Mouse (Mus musculus): Measurements from ENCODE around the gene Fbxw10. TPM values are rescaled to one million over a fixed set of nuclear protein-coding genes. Genes with fewer than 3 reads are reported as not detected.

Gene Fbxw10
- 1 to 10 TPM in 1 of 2 experiments, under 1 TPM in 1; 0.96 to 1.2 TPM for total RNA-seq (2021)
- long read RNA-seq, experiment 1, result 0 reads
- long read RNA-seq, experiment 2, partial matches to known transcripts, result 0 of 2 reads
- long read RNA-seq, experiment 2, other reads (novel, unspliced or antisense), result 0 of 2 reads

- no peak for TF ChIP-seq CTCF (IDR thresholded peaks at IDR 0.05)
- peak within 1 kb of the TSS; percentile 21 for H3K4me3 ChIP-seq
- DNase-seq (ENCODE audit: extremely low spot score in 1 of 2, low spot score in 2 of 2), result no peak
- H3K27ac ChIP-seq, result peak within 1 kb of the TSS; percentile 48
- intact Hi-C loops (cut with DNase I), result no loop called here
These were observed at the start of gene Fbxw10 for GRCm38 (mm10) chr11:62846961-62847654. Fbxw10 (plus strand) TSS chr11:62847069.

- intact Hi-C loops (cut with DNase I), result no loop called here
- DNase-seq (ENCODE audit: extremely low spot score in 1 of 2, low spot score in 2 of 2), result no peak
- H3K27ac ChIP-seq, result no peak overlapping the region
- TF ChIP-seq CTCF (IDR thresholded peaks at IDR 0.05), result no peak
- H3K4me3 ChIP-seq, result no peak overlapping the region
These were observed 42.8 kb upstream of the Fbxw10 start for GRCm38 (mm10) chr11:62804119-62804518.

- no peak for TF ChIP-seq CTCF (IDR thresholded peaks at IDR 0.05)
- no peak overlapping the region for H3K27ac ChIP-seq
- intact Hi-C loops (cut with DNase I), result no loop called here
- DNase-seq (ENCODE audit: extremely low spot score in 1 of 2, low spot score in 2 of 2), result no peak
- H3K4me3 ChIP-seq, result no peak overlapping the region
These were observed 38.9 kb upstream of the Fbxw10 start for GRCm38 (mm10) chr11:62807965-62808364.

GRCm38 (mm10) chr11:62809201-62809600, 37.7 kb upstream of the Fbxw10 start:
- Histone ChIP-seq H3K4me3 (no peak overlapping the region), H3K27ac (no peak overlapping the region)
- DNase-seq (ENCODE audit: extremely low spot score in 1 of 2, low spot score in 2 of 2), result no peak
- TF ChIP-seq CTCF (IDR thresholded peaks at IDR 0.05), result peak; percentile 45
- intact Hi-C loops (cut with DNase I), result no loop called here

GRCm38 (mm10) chr11:62812268-62812667, 34.6 kb upstream of the Fbxw10 start:
- TF ChIP-seq CTCF (IDR thresholded peaks at IDR 0.05), result no peak
- DNase-seq (ENCODE audit: extremely low spot score in 1 of 2, low spot score in 2 of 2), result no peak
- no peak overlapping the region for H3K27ac ChIP-seq
- no peak overlapping the region for H3K4me3 ChIP-seq
- intact Hi-C loops (cut with DNase I), result no loop called here

GRCm38 (mm10) chr11:62813497-62813896, 33.4 kb upstream of the Fbxw10 start:
- Histone ChIP-seq H3K4me3 (no peak overlapping the region), H3K27ac (no peak overlapping the region)
- DNase-seq (ENCODE audit: extremely low spot score in 1 of 2, low spot score in 2 of 2), result no peak
- intact Hi-C loops (cut with DNase I), result no loop called here
- TF ChIP-seq CTCF (IDR thresholded peaks at IDR 0.05), result no peak

- no peak for TF ChIP-seq CTCF (IDR thresholded peaks at IDR 0.05)
- no peak overlapping the region for H3K4me3 ChIP-seq
- DNase-seq (ENCODE audit: extremely low spot score in 1 of 2, low spot score in 2 of 2), result no peak
- H3K27ac ChIP-seq, result no peak overlapping the region
- intact Hi-C loops (cut with DNase I), result no loop called here
These were observed 32.8 kb upstream of the Fbxw10 start for GRCm38 (mm10) chr11:62813970-62814624.

GRCm38 (mm10) chr11:62814625-62815024, 32.2 kb upstream of the Fbxw10 start:
- Histone ChIP-seq H3K27ac (no peak overlapping the region), H3K4me3 (no peak overlapping the region)
- intact Hi-C loops (cut with DNase I), result no loop called here
- no peak for DNase-seq (ENCODE audit: extremely low spot score in 1 of 2, low spot score in 2 of 2)
- no peak for TF ChIP-seq CTCF (IDR thresholded peaks at IDR 0.05)

- no peak overlapping the region for H3K4me3 ChIP-seq
- no peak for TF ChIP-seq CTCF (IDR thresholded peaks at IDR 0.05)
- H3K27ac ChIP-seq, result no peak overlapping the region
- no peak for DNase-seq (ENCODE audit: extremely low spot score in 1 of 2, low spot score in 2 of 2)
- intact Hi-C loops (cut with DNase I), result no loop called here
These were observed 31.4 kb upstream of the Fbxw10 start for GRCm38 (mm10) chr11:62815438-62815837.

- intact Hi-C loops (cut with DNase I), result no loop called here
These were observed 30.3 kb upstream of the Fbxw10 start for GRCm38 (mm10) chr11:62816591-62816990.

GRCm38 (mm10) chr11:62819059-62819686, 27.7 kb upstream of the Fbxw10 start:
- intact Hi-C loops (cut with DNase I), result no loop called here
- TF ChIP-seq CTCF (IDR thresholded peaks at IDR 0.05), result no peak
- H3K27ac ChIP-seq, result no peak overlapping the region
- no peak overlapping the region for H3K4me3 ChIP-seq
- DNase-seq (ENCODE audit: extremely low spot score in 1 of 2, low spot score in 2 of 2), result no peak

More at GRCm38 (mm10) chr11:62816591-62816990, 30.3 kb upstream of the Fbxw10 start:
- H3K27ac ChIP-seq, result no peak overlapping the region
- no peak for DNase-seq (ENCODE audit: extremely low spot score in 1 of 2, low spot score in 2 of 2)
- no peak overlapping the region for H3K4me3 ChIP-seq
- TF ChIP-seq CTCF (IDR thresholded peaks at IDR 0.05), result no peak

GRCm38 (mm10) chr11:62820059-62820541, 26.8 kb upstream of the Fbxw10 start, which contains the start of gene Trim16:
Trim16 (plus strand) TSS chr11:62820231.
- peak within 1 kb of the TSS; percentile 36 for H3K4me3 ChIP-seq
- peak; percentile 21 to 26 for DNase-seq (ENCODE audit: extremely low spot score in 1 of 2, low spot score in 2 of 2)
- peak within 1 kb of the TSS; percentile 56 for H3K27ac ChIP-seq
- intact Hi-C loops (cut with DNase I), result no loop called here
- TF ChIP-seq CTCF (IDR thresholded peaks at IDR 0.05), result no peak
